Mouse (Mus musculus) lung, postnatal 0 days (tissue): ENCODE results near the gene Pfn4.

ENCODE experiments used
- CTCF ChIP-seq: IDR thresholded peaks from 2 replicates; pipeline ENCODE4 v1.5.1; 2016; ENCODE audit warnings: antibody characterized with exemption, mild to moderate bottlenecking
- EP300 ChIP-seq: IDR thresholded peaks from 2 replicates; pipeline ENCODE4 v1.6.1; 2016; ENCODE audit warnings: antibody characterized with exemption, mild to moderate bottlenecking, control low read depth

DNA sequence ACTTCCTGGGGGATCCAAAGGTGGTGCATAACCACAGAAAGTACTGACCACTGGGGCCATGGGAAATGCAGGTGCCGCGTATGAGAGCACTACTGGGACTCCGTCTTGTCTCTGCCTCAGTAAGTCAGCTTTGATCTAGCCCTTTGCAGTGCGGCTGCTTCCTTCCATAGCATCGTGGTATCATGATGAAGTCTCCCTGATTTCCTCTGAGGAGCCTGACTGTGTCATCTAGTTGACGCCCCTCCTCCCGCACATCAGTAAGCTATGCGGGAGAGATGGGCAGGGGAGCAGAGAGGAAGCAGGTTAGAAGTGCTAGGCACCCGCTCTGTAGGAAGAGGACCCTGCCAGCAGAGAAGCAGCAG is 6.7 kb downstream of the Pfn4 start:
- TF ChIP-seq EP300 = no peak
- TF ChIP-seq CTCF = no peak
